Mouse (Mus musculus): ENCODE data around the gene Sdcbp2. TPM values are rescaled to one million over a fixed set of nuclear protein-coding genes. Genes with fewer than 3 reads are reported as not detected.

Sdcbp2 gene
- total and polyA plus RNA-seq, 3 experiments, result 0.04 TPM; not detected in 2

DNA sequence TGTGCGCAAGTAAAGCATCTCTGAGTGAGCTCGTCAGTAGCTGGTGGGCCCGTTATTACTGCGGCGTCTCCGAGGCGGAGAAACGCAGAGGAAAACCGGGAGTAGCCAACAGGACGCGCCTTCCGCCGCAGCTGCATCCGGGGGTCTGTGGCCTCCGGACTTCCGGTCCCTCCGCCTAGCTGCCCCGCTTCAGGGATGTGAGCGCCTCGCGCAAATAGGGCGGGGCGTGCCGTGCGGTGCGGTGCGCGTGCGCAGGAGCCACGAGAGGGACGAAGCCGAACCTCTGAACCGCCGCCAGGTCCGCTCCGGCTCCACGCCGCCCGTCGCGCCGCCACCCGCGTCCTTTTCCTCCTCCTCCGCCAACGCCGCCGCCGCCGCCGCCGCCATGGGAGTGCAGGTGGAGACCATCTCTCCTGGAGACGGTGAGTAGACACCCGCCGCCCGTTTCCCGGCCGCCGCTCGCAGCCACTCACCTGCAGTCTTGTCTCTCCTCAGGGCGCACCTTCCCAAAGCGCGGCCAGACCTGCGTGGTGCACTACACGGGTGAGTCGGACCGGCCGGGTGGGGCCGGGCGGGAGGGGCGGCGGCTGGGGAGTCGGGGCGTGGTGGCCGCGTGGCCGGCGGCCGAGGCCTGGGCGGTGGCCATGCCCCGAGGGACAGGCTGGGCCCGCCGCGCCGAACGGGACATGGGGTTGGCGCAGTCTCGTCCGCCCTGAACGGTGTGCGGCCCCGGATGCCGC lies 29.9 kb upstream of the Sdcbp2 start, which contains the start of gene Fkbp1a:
Fkbp1a (plus strand) TSS at position 161 of the 740 bp plus-strand sequence.
- H3K9me3 ChIP-seq (replicated peaks), result peaks cover 3% of the 10 kb centered on the region; the same call in 1 of the 2 replicates
- peaks cover 37% of the 10 kb centered on the region for H3K36me3 ChIP-seq (replicated peaks)
- peak within 1 kb of the TSS; percentile 81 for H3K4me3 ChIP-seq (ENCODE audit: low read depth, low read length)
- H3K27me3 ChIP-seq (ENCODE audit: insufficient read depth, low read length), result peaks cover 27% of the 10 kb centered on the region
- TF ChIP-seq POLR2AphosphoS5 (IDR thresholded peaks at IDR 0.05; ENCODE audit: insufficient replicate concordance, low read depth, low read length) (no peak), TAL1 (conservative IDR thresholded peaks at IDR 0.05; ENCODE audit: low read depth, low read length) (no peak), GATA1 (IDR thresholded peaks at IDR 0.05; ENCODE audit: borderline replicate concordance, low read length) (no peak), CTCF (IDR thresholded peaks at IDR 0.05; ENCODE audit: low read depth, low read length) (no peak), GATA2 (IDR thresholded peaks at IDR 0.05; ENCODE audit: borderline replicate concordance, low read depth, low read length) (no peak)
- H3K4me1 ChIP-seq (ENCODE audit: insufficient read depth, low read depth, low read length), result peaks cover 39% of the 10 kb centered on the region
- DNase-seq (ENCODE audit: low spot score) (peak; percentile 85), ATAC-seq (ENCODE audit: extremely low read depth, insufficient number of reproducible peaks, low FRiP score, poor library complexity, severe bottlenecking) (peak; percentile 83)

DNA sequence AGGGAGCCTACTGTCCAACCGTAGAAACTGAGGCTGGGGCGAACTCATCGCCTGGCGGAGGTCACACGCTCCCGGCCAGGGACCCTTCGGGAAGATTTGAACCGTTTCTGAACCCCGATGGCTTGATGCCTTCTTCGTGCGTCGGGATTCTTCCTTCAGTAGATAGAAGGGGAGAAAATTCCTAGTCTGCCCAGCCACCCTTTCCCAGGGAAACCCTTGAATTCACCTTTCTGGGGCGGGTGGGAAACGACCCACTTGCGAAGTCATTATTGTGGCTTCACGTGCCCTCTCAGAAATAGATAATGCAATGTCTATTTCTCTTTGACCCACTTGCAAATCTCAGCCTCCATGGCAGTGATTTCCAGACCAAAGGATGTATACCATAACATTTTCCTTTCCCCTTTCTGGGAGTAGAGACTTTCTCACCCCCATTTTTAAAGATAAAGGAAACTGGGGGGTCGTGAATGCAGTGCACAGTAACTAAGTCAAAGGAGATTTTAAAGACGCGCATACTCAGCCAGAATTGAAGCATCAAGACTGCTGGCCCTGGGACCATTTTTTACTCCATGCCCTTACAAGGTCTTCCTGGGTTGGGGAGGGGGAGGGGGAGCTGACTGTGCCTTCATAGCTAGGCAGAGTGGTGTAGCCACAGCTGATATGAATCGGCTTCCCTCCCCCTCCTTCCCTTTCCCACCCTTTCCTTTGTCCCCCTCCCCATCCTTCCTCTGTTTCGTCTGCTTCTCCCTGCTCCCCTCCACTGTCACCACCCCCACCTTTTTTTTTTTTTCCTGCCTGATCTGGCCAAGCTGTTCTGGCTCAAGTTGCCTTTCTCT lies 29.1 kb upstream of the Sdcbp2 start:
- Histone ChIP-seq H3K4me1 (ENCODE audit: insufficient read depth, low read depth, low read length) (peaks cover 39% of the 10 kb centered on the region), H3K4me3 (ENCODE audit: low read depth, low read length) (peak overlapping the region; percentile 81), H3K27me3 (ENCODE audit: insufficient read depth, low read length) (peaks cover 25% of the 10 kb centered on the region), H3K36me3 (replicated peaks) (peaks cover 45% of the 10 kb centered on the region), H3K9me3 (replicated peaks) (peaks cover 3% of the 10 kb centered on the region; the same call in 1 of the 2 replicates)
- no peak for TF ChIP-seq GATA1 (IDR thresholded peaks at IDR 0.05; ENCODE audit: borderline replicate concordance, low read length)
- ATAC-seq (ENCODE audit: extremely low read depth, insufficient number of reproducible peaks, low FRiP score, poor library complexity, severe bottlenecking) (no peak), DNase-seq (ENCODE audit: low spot score) (no peak)

DNA sequence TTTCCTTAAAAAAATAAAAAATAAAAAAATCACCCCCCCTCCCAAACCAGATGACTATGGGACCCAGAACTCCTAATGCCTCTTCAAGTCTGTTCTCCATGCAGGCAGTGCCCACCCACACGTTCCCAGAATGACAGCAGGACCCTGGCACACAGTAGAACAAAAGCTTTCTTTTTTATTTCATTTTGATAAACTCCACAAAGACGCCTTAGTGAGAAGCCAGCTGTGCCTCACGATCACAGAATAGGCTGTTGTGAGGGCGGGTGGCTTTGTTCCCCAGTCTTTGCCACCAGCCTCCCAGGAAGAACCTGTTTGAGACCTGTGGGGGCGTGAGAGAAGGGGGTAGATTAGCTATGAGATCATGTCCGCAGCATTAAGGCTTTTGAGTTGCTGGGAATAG lies 27.7 kb upstream of the Sdcbp2 start:
- no peak for TF ChIP-seq GATA1 (IDR thresholded peaks at IDR 0.05; ENCODE audit: borderline replicate concordance, low read length)
- no peak for TF ChIP-seq POLR2AphosphoS5 (IDR thresholded peaks at IDR 0.05; ENCODE audit: insufficient replicate concordance, low read depth, low read length)
- TF ChIP-seq CTCF (IDR thresholded peaks at IDR 0.05; ENCODE audit: low read depth, low read length), result no peak
- TF ChIP-seq GATA2 (IDR thresholded peaks at IDR 0.05; ENCODE audit: borderline replicate concordance, low read depth, low read length), result no peak
- no peak for TF ChIP-seq TAL1 (conservative IDR thresholded peaks at IDR 0.05; ENCODE audit: low read depth, low read length)
- Histone ChIP-seq H3K9me3 (replicated peaks) (peaks cover 3% of the 10 kb centered on the region; the same call in 1 of the 2 replicates), H3K4me3 (ENCODE audit: low read depth, low read length) (no peak overlapping the region), H3K27me3 (ENCODE audit: insufficient read depth, low read length) (peaks cover 15% of the 10 kb centered on the region), H3K4me1 (ENCODE audit: insufficient read depth, low read depth, low read length) (peaks cover 39% of the 10 kb centered on the region), H3K36me3 (replicated peaks) (peaks cover 56% of the 10 kb centered on the region)
- no peak for DNase-seq (ENCODE audit: low spot score)
- no peak for ATAC-seq (ENCODE audit: extremely low read depth, insufficient number of reproducible peaks, low FRiP score, poor library complexity, severe bottlenecking)

DNA sequence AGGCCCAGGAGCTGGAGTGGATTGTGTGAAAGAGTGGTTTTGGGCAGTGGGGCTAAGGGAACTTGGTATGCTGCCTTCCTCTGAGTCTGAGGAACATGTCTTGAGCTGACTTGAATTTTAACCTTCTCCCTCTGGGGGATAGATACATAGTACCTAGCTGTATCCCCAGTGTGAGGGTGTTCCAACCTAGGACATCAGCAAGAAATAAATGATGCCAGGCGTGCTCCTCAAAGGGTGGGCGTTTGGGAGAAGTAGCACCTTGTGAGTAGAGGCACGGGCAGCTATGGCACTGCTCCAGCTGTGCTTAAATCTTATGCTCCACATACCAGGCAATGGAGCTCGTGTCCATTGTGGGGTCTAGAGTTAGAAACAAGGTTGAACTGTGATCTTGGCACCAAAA lies 25.9 kb upstream of the Sdcbp2 start:
- ATAC-seq (ENCODE audit: extremely low read depth, insufficient number of reproducible peaks, low FRiP score, poor library complexity, severe bottlenecking) (no peak), DNase-seq (ENCODE audit: low spot score) (no peak)
- Histone ChIP-seq H3K4me3 (ENCODE audit: low read depth, low read length) (no peak overlapping the region), H3K4me1 (ENCODE audit: insufficient read depth, low read depth, low read length) (peaks cover 37% of the 10 kb centered on the region), H3K9me3 (replicated peaks) (peaks cover 3% of the 10 kb centered on the region; the same call in 1 of the 2 replicates), H3K36me3 (replicated peaks) (peaks cover 72% of the 10 kb centered on the region), H3K27me3 (ENCODE audit: insufficient read depth, low read length) (peaks cover 11% of the 10 kb centered on the region)
- TF ChIP-seq POLR2AphosphoS5 (IDR thresholded peaks at IDR 0.05; ENCODE audit: insufficient replicate concordance, low read depth, low read length) (no peak), GATA1 (IDR thresholded peaks at IDR 0.05; ENCODE audit: borderline replicate concordance, low read length) (no peak), GATA2 (IDR thresholded peaks at IDR 0.05; ENCODE audit: borderline replicate concordance, low read depth, low read length) (no peak), TAL1 (conservative IDR thresholded peaks at IDR 0.05; ENCODE audit: low read depth, low read length) (no peak), CTCF (IDR thresholded peaks at IDR 0.05; ENCODE audit: low read depth, low read length) (no peak)

DNA sequence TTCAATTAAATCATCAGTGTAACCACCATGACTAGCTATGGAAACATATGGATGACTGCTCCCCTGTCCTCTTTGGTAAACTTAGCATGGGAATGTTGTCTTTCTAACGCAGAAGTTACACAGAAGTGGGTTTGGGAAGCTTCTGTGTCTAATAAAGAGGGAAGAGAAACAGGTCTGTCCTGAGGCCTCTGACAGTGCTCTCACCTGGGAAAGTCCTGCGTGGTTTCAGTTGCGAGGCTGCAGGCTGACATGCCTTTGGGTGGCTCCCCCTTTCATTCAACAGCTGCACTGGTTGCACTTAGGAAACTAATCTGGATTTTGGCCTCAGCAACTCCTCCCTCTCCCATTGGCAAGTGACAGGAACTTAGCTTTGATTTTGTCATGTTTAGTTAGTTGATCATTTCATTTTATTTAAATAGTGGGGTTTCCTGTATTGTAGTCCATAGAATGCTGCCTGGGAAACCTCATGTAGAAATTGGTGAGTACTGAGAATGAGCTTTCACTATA lies 22.8 kb upstream of the Sdcbp2 start:
- Histone ChIP-seq H3K4me1 (ENCODE audit: insufficient read depth, low read depth, low read length) (peaks cover 15% of the 10 kb centered on the region; the same call in 1 of the 2 replicates), H3K36me3 (replicated peaks) (peaks cover 83% of the 10 kb centered on the region), H3K27me3 (ENCODE audit: insufficient read depth, low read length) (peaks cover 2% of the 10 kb centered on the region; the same call in 1 of the 2 replicates), H3K4me3 (ENCODE audit: low read depth, low read length) (no peak overlapping the region), H3K9me3 (replicated peaks) (no peaks in the 10 kb centered on the region)
- TF ChIP-seq GATA1 (IDR thresholded peaks at IDR 0.05; ENCODE audit: borderline replicate concordance, low read length) (no peak), TAL1 (conservative IDR thresholded peaks at IDR 0.05; ENCODE audit: low read depth, low read length) (no peak), CTCF (IDR thresholded peaks at IDR 0.05; ENCODE audit: low read depth, low read length) (no peak), POLR2AphosphoS5 (IDR thresholded peaks at IDR 0.05; ENCODE audit: insufficient replicate concordance, low read depth, low read length) (no peak), GATA2 (IDR thresholded peaks at IDR 0.05; ENCODE audit: borderline replicate concordance, low read depth, low read length) (no peak)
- ATAC-seq (ENCODE audit: extremely low read depth, insufficient number of reproducible peaks, low FRiP score, poor library complexity, severe bottlenecking) (no peak), DNase-seq (ENCODE audit: low spot score) (no peak)
